Mouse (Mus musculus) lung, adult 2 months (tissue): ENCODE measurements at regions not wholly inside any gene's neighbourhood (a gene's known extent, or its start where the extent isn't known, plus 50 kb on each side); places are given as distances from the start of the nearest gene placed in this dataset.

ENCODE experiments used
- CTCF ChIP-seq: fragments of 200-500 bp; IDR thresholded peaks from 2 replicates; pipeline ENCODE4 v1.5.1; 2011; ENCODE audit warnings: mild to moderate bottlenecking, low read length, control low read depth; ENCODE audit not compliant: insufficient read depth
- POLR2A ChIP-seq: fragments of 200-500 bp; IDR thresholded peaks from 2 replicates; pipeline ENCODE4 v1.6.1; 2011; ENCODE audit warnings: low read depth, mild to moderate bottlenecking, control low read depth, low read length, borderline replicate concordance; ENCODE audit errors: extremely low read depth

GRCm38 (mm10) chr4:94427581-94427980, 128.8 kb upstream of the Gm10306 start:
- no peak for TF ChIP-seq CTCF
- TF ChIP-seq POLR2A: no peak
